Mouse (Mus musculus) heart, embryonic 14.5 days (tissue): ENCODE measurements around the gene Gm30191. TPM values are rescaled to one million over a fixed set of nuclear protein-coding genes. Genes with fewer than 3 reads are reported as not detected.

Experiments used
- ATAC-seq: fragments of 200-750 bp; cut with Nextera tagmentation; 2 replicates; pipeline ENCODE4 v1.8.0; 2017; ENCODE audit warnings: low read depth, moderate TSS enrichment; ENCODE audit not compliant: insufficient number of reproducible peaks, insufficient read depth, low FRiP score
- H3K27ac ChIP-seq, 2 experiments: fragments of 200-500 bp in 1 of 2; fragments of 300-500 bp in 1 of 2; sonication (generic) in 1 of 2; replicated peaks in 1 of 2; 2 replicates each; pipeline ENCODE4 v1.5.1; 2012 to 2014; ENCODE audit warnings: low read depth in 2 of 2, low read length in 2 of 2, control low read depth in 1 of 2, mild to moderate bottlenecking in 1 of 2, mixed read lengths in 1 of 2; ENCODE audit not compliant: control insufficient read depth in 1 of 2, insufficient read depth in 1 of 2
- H3K27me3 ChIP-seq: fragments of 300-500 bp; sonication (generic); 2 replicates; pipeline ENCODE4 v1.6.1; 2014; ENCODE audit warnings: mild to moderate bottlenecking, low read length, control low read depth; ENCODE audit not compliant: control insufficient read depth, insufficient read depth
- H3K36me3 ChIP-seq: fragments of 300-500 bp; sonication (generic); 2 replicates; pipeline ENCODE4 v1.6.1; 2014; ENCODE audit warnings: mild to moderate bottlenecking, control low read depth, low read length, mixed read lengths; ENCODE audit not compliant: control insufficient read depth, insufficient read depth
- H3K4me1 ChIP-seq, 2 experiments: fragments of 200-500 bp in 1 of 2; fragments of 300-500 bp in 1 of 2; sonication (generic) in 1 of 2; 2 replicates each; pipeline ENCODE4 v1.6.1; 2012 to 2014; ENCODE audit warnings: low read length in 2 of 2, control low read depth in 1 of 2, mixed read lengths in 1 of 2; ENCODE audit not compliant: control insufficient read depth in 2 of 2, insufficient read depth in 2 of 2
- H3K4me2 ChIP-seq: fragments of 300-500 bp; sonication (generic); 2 replicates; pipeline ENCODE4 v1.6.1; 2014; ENCODE audit warnings: mild to moderate bottlenecking, low read length
- H3K4me3 ChIP-seq, 2 experiments: fragments of 200-500 bp in 1 of 2; fragments of 300-500 bp in 1 of 2; sonication (generic) in 1 of 2; 2 replicates each; pipeline ENCODE4 v1.5.1; 2012 to 2014; ENCODE audit warnings: low read length in 2 of 2, mild to moderate bottlenecking in 2 of 2, control low read depth in 1 of 2, low read depth in 1 of 2, moderate library complexity in 1 of 2; ENCODE audit not compliant: control insufficient read depth in 1 of 2, insufficient read depth in 1 of 2
- H3K9ac ChIP-seq: fragments of 300-500 bp; sonication (generic); 2 replicates; pipeline ENCODE4 v1.6.1; 2014; ENCODE audit warnings: mild to moderate bottlenecking, low read length
- H3K9me3 ChIP-seq: fragments of 300-500 bp; sonication (generic); 2 replicates; pipeline ENCODE4 v1.6.1; 2016; ENCODE audit warnings: low read length, control low read depth; ENCODE audit not compliant: control insufficient read depth
- WGBS: fragments of 180-500 bp; shearing (Covaris S2); extraction: QIAGEN DNeasy Blood & Tissue Kit; methylation state at CpG from one replicate; pipeline ENCODE4 v1.1.7; 2014; 5-methylcytosine and 5-hydroxymethylcytosine counted together
- polyA plus RNA-seq: library from polyadenylated mRNA; unstranded; fragments of >200 nt; fragmentation: Nextera tagmentation; extraction: Ambion mirVana; gene quantifications from 2 replicates; pipeline ENCODE4 v1.2.1, GENCODE M21; 2014

Gene Gm30191
- polyA plus RNA-seq, 1 experiment from 2014 or later, result not detected

GRCm38 (mm10) chr4:134299498-134299810 lies 52.7 kb downstream of the Gm30191 start:
- 22% methylated on average over 4 of the region's 4 CpGs for WGBS
- H3K9ac ChIP-seq, result peak overlapping the region; percentile 47

More at GRCm38 (mm10) chr4:134299498-134299810, 52.7 kb downstream of the Gm30191 start:
- Histone ChIP-seq H3K4me2 (peak overlapping the region; percentile 50), H3K27ac (peak overlapping the region; percentile 73 to 88), H3K36me3 (no peaks in the 10 kb centered on the region), H3K4me3 (no peak overlapping the region), H3K27me3 (no peaks in the 10 kb centered on the region), H3K9me3 (no peaks in the 10 kb centered on the region), H3K4me1 (peaks cover 25 to 46% of the 10 kb centered on the region in 2 experiments)
- ATAC-seq, result peak; percentile 41

Other genes starting within 250 kb of the Gm30191 start
- 37.4 and 38.3 TPM in 2 replicates for gene Dhdds, start 246.0 kb upstream of the Gm30191 start, polyA plus RNA-seq
- gene Lin28a, start 228.1 kb upstream of the Gm30191 start, polyA plus RNA-seq, result 0.15 and 0.16 TPM in 2 replicates
- not detected in 2 replicates for gene Zfp683, start 193.1 kb upstream of the Gm30191 start, polyA plus RNA-seq
- 0.12 TPM in 1 of 2 replicates, not detected in the other for gene Crybg2, start 186.1 kb upstream of the Gm30191 start, polyA plus RNA-seq
- 10.7 and 16.4 TPM in 2 replicates for gene Cd52, start 151.9 kb upstream of the Gm30191 start, polyA plus RNA-seq
- 1.1 and 2.9 TPM in 2 replicates for gene Ubxn11, start 144.4 kb upstream of the Gm30191 start, polyA plus RNA-seq
- gene Sh3bgrl3, start 118.1 kb upstream of the Gm30191 start, polyA plus RNA-seq, result 196 and 209 TPM in 2 replicates
- 35.4 and 37.0 TPM in 2 replicates for gene Cep85, start 59.8 kb upstream of the Gm30191 start, polyA plus RNA-seq
- not detected in 2 replicates for gene Gm7534, start 43.9 kb upstream of the Gm30191 start, polyA plus RNA-seq
- gene Catsper4, start 19.6 kb upstream of the Gm30191 start, polyA plus RNA-seq, result not detected in 2 replicates
- gene Cnksr1, start 8.5 kb upstream of the Gm30191 start, polyA plus RNA-seq, result 0.57 and 0.62 TPM in 2 replicates
- 0.20 TPM in 1 of 2 replicates, not detected in the other for gene E130218I03Rik, start 3.3 kb upstream of the Gm30191 start, polyA plus RNA-seq
- gene Zfp593, start 1.3 kb upstream of the Gm30191 start, polyA plus RNA-seq, result 8.6 and 9.1 TPM in 2 replicates
- gene Grrp1, start 7.2 kb downstream of the Gm30191 start, polyA plus RNA-seq, result 4.4 and 6.2 TPM in 2 replicates
- gene Pdik1l, start 41.0 kb downstream of the Gm30191 start, polyA plus RNA-seq, result 13.5 and 15.3 TPM in 2 replicates
- 39.4 and 43.2 TPM in 2 replicates for gene Trim63, start 68.2 kb downstream of the Gm30191 start, polyA plus RNA-seq
- gene Slc30a2, start 96.2 kb downstream of the Gm30191 start, polyA plus RNA-seq, result 0.08 and 0.11 TPM in 2 replicates
- gene Extl1, start 136.9 kb downstream of the Gm30191 start, polyA plus RNA-seq, result 2.8 and 2.9 TPM in 2 replicates
- gene Pafah2, start 149.4 kb downstream of the Gm30191 start, polyA plus RNA-seq, result 11.1 and 12.8 TPM in 2 replicates
- gene Stmn1, start 221.4 kb downstream of the Gm30191 start, polyA plus RNA-seq, result 933 and 977 TPM in 2 replicates
- gene Paqr7, start 249.8 kb downstream of the Gm30191 start, polyA plus RNA-seq, result 4.2 and 4.6 TPM in 2 replicates